Mouse (Mus musculus) kidney, adult 9 months (tissue): ENCODE measurements around the gene Actn4.
A peak's percentile ranks its signal among the peaks of the same experiment; 100 is the strongest.

Experiments used
- DNase-seq: peaks from one replicate; pipeline ENCODE4 v3.0.0; 2022

Actn4 gene

GRCm38 (mm10) chr7:28881199-28881598, 80.9 kb downstream of the Actn4 start, which contains the start of gene Capn12:
Gene Capn12 (plus strand): TSS chr7:28881422.
- no peak for DNase-seq

GRCm38 (mm10) chr7:28880554-28880953, 81.6 kb downstream of the Actn4 start:
- no peak for DNase-seq

- no peak for DNase-seq
These were observed 82.5 kb downstream of the Actn4 start for GRCm38 (mm10) chr7:28879606-28880005.

GRCm38 (mm10) chr7:28877856-28878255, 84.3 kb downstream of the Actn4 start:
- DNase-seq: no peak

- DNase-seq: no peak
These were observed 85.0 kb downstream of the Actn4 start for GRCm38 (mm10) chr7:28877155-28877554.

- no peak for DNase-seq
These were observed 86.0 kb downstream of the Actn4 start for GRCm38 (mm10) chr7:28876099-28876498.

GRCm38 (mm10) chr7:28874565-28874964, 87.6 kb downstream of the Actn4 start:
- DNase-seq: no peak

- no peak for DNase-seq
These were observed 91.1 kb downstream of the Actn4 start for GRCm38 (mm10) chr7:28870901-28871664.

GRCm38 (mm10) chr7:28867508-28868340, 94.4 kb downstream of the Actn4 start:
- DNase-seq: peak; percentile 85

GRCm38 (mm10) chr7:28866769-28867507, 95.2 kb downstream of the Actn4 start:
- no peak for DNase-seq

- DNase-seq: peak; percentile 72
These were observed 96.4 kb downstream of the Actn4 start for GRCm38 (mm10) chr7:28865481-28866300.

- no peak for DNase-seq
These were observed 97.8 kb downstream of the Actn4 start for GRCm38 (mm10) chr7:28864288-28864750.

- no peak for DNase-seq
These were observed 98.6 kb downstream of the Actn4 start, which contains the start of gene Lgals7 for GRCm38 (mm10) chr7:28863540-28863939. Gene Lgals7 (plus strand): TSS chr7:28863853.

- no peak for DNase-seq
These were observed 99.2 kb downstream of the Actn4 start for GRCm38 (mm10) chr7:28862817-28863499.

GRCm38 (mm10) chr7:28860898-28861297, 101.2 kb downstream of the Actn4 start:
- DNase-seq: no peak

- no peak for DNase-seq
These were observed 102.2 kb downstream of the Actn4 start for GRCm38 (mm10) chr7:28859953-28860352.

GRCm38 (mm10) chr7:28850642-28851041, 111.5 kb downstream of the Actn4 start:
- no peak for DNase-seq

GRCm38 (mm10) chr7:28849700-28850236, 112.4 kb downstream of the Actn4 start:
- no peak for DNase-seq

- DNase-seq: no peak
These were observed 114.9 kb downstream of the Actn4 start for GRCm38 (mm10) chr7:28847273-28847672.
